Mouse (Mus musculus) cerebellum, adult 11-12 months (tissue): ENCODE data around the gene Gm5485.
A peak's percentile ranks its signal among the peaks of the same experiment; 100 is the strongest.

ENCODE experiments used
- DNase-seq: peaks from one replicate; pipeline ENCODE4 v3.0.0; 2022

Gm5485 gene

GRCm38 (mm10) chr16:48412246-48412645 is at the start of gene Gm5485:
TSS of gene Gm5485 (minus strand) at chr16:48412416.
- DNase-seq = no peak

- no peak for DNase-seq
Measured at GRCm38 (mm10) chr16:48453264-48453663, 41.0 kb upstream of the Gm5485 start.

- no peak for DNase-seq
Measured at GRCm38 (mm10) chr16:48446161-48446925, 34.1 kb upstream of the Gm5485 start.

- no peak for DNase-seq
Measured at GRCm38 (mm10) chr16:48444589-48444988, 32.4 kb upstream of the Gm5485 start.

- DNase-seq = no peak
Measured at GRCm38 (mm10) chr16:48437476-48437875, 25.3 kb upstream of the Gm5485 start.

- DNase-seq = no peak
Measured at GRCm38 (mm10) chr16:48435454-48435853, 23.2 kb upstream of the Gm5485 start.

GRCm38 (mm10) chr16:48431027-48431426 is 18.8 kb upstream of the Gm5485 start, which contains the start of gene Morc1:
TSS of gene Morc1 (plus strand) at chr16:48431237.
- DNase-seq = no peak

GRCm38 (mm10) chr16:48429427-48429826 is 17.2 kb upstream of the Gm5485 start:
- no peak for DNase-seq

GRCm38 (mm10) chr16:48424069-48424468 is 11.9 kb upstream of the Gm5485 start:
- DNase-seq = no peak

GRCm38 (mm10) chr16:48422501-48422900 is 10.3 kb upstream of the Gm5485 start:
- no peak for DNase-seq

- no peak for DNase-seq
Measured at GRCm38 (mm10) chr16:48419035-48419434, 6.8 kb upstream of the Gm5485 start.

- no peak for DNase-seq
Measured at GRCm38 (mm10) chr16:48418557-48418956, 6.3 kb upstream of the Gm5485 start.

- no peak for DNase-seq
Measured at GRCm38 (mm10) chr16:48410125-48410524, 2.1 kb downstream of the Gm5485 start.

GRCm38 (mm10) chr16:48409580-48409979 is 2.6 kb downstream of the Gm5485 start:
- no peak for DNase-seq

- no peak for DNase-seq
Measured at GRCm38 (mm10) chr16:48405674-48406403, 6.4 kb downstream of the Gm5485 start.

GRCm38 (mm10) chr16:48404009-48404408 is 8.2 kb downstream of the Gm5485 start:
- DNase-seq = no peak

GRCm38 (mm10) chr16:48403423-48403822 is 8.8 kb downstream of the Gm5485 start:
- DNase-seq = no peak

GRCm38 (mm10) chr16:48402963-48403362 is 9.3 kb downstream of the Gm5485 start:
- DNase-seq = no peak

- DNase-seq = no peak
Measured at GRCm38 (mm10) chr16:48395278-48395677, 16.9 kb downstream of the Gm5485 start.

- no peak for DNase-seq
Measured at GRCm38 (mm10) chr16:48386982-48387381, 25.2 kb downstream of the Gm5485 start.

GRCm38 (mm10) chr16:48383582-48384257 is 28.5 kb downstream of the Gm5485 start:
- DNase-seq = no peak

- DNase-seq = peak; percentile 92
Measured at GRCm38 (mm10) chr16:48373711-48374485, 38.3 kb downstream of the Gm5485 start.

GRCm38 (mm10) chr16:48372461-48372860 is 39.8 kb downstream of the Gm5485 start:
- peak; percentile 94 for DNase-seq
